Mouse (Mus musculus) CH12.LX (cell line): ENCODE data around the gene Zfhx3. TPM values are rescaled to one million over a fixed set of nuclear protein-coding genes. Genes with fewer than 3 reads are reported as not detected.

ENCODE experiments used
- DNase-seq: peaks from one replicate; pipeline ENCODE4 v3.0.0-alpha.2; 2013; ENCODE audit errors: extremely low read depth
- H3K27ac ChIP-seq: 2 replicates; pipeline ENCODE4 v1.5.1; 2012; ENCODE audit warnings: low read depth, mild to moderate bottlenecking, control low read depth, moderate library complexity; ENCODE audit not compliant: insufficient read depth
- H3K27me3 ChIP-seq: replicated peaks from 2 replicates; pipeline ENCODE3; 2012; ENCODE audit warnings: inconsistent platforms
- H3K36me3 ChIP-seq, 2 experiments: replicated peaks in 1 of 2; 2 replicates each; pipeline versions ENCODE3 to v1.6.1; 2012; ENCODE audit warnings: inconsistent platforms in 1 of 2, low read length in 1 of 2, mild to moderate bottlenecking in 1 of 2, mixed read lengths in 1 of 2, moderate library complexity in 1 of 2; ENCODE audit not compliant: control insufficient read depth in 1 of 2, insufficient read depth in 1 of 2
- H3K4me1 ChIP-seq, 2 experiments: 2 replicates each; pipeline ENCODE4 v1.6.1; 2012; ENCODE audit warnings: inconsistent platforms in 1 of 2, moderate library complexity in 1 of 2; ENCODE audit not compliant: insufficient read depth in 2 of 2, control insufficient read depth in 1 of 2
- H3K4me2 ChIP-seq: 2 replicates; pipeline ENCODE4 v1.6.1; 2012; ENCODE audit warnings: low read depth, mild to moderate bottlenecking, control low read depth; ENCODE audit not compliant: poor library complexity, insufficient read depth, severe bottlenecking
- H3K4me3 ChIP-seq, 3 experiments: fragments of 150-350 bp in 1 of 3; sonication (generic) in 1 of 3; replicated peaks in 1 of 3; 2 replicates each; pipeline versions ENCODE3 to v1.5.1; 2011 to 2012; ENCODE audit warnings: low read depth in 2 of 3, low read length in 2 of 3, mild to moderate bottlenecking in 2 of 3, moderate library complexity in 2 of 3, control low read depth in 1 of 3, improper control_type of control experiment in 1 of 3, inconsistent platforms in 1 of 3, mixed read lengths in 1 of 3; ENCODE audit not compliant: poor library complexity in 1 of 3
- H3K79me2 ChIP-seq: replicated peaks from 2 replicates; pipeline ENCODE4 v1.6.1; 2012; ENCODE audit warnings: mild to moderate bottlenecking, moderate library complexity; ENCODE audit not compliant: control insufficient read depth, poor library complexity, insufficient read depth, severe bottlenecking; ENCODE audit errors: extremely low read depth
- H3K9ac ChIP-seq: 2 replicates; pipeline ENCODE4 v1.6.1; 2012; ENCODE audit warnings: low read depth, mild to moderate bottlenecking, control low read depth, moderate library complexity; ENCODE audit not compliant: insufficient read depth
- H3K9me3 ChIP-seq: replicated peaks from 2 replicates; pipeline ENCODE3; 2012; ENCODE audit warnings: low read length, inconsistent platforms, mixed read lengths
- CHD1 ChIP-seq: IDR thresholded peaks from 2 replicates; pipeline ENCODE4 v1.6.1; 2012; ENCODE audit warnings: low read depth, low read length, improper control_type of control experiment, inconsistent platforms
- CHD2 ChIP-seq: IDR thresholded peaks from 2 replicates; pipeline ENCODE4 v1.6.1; 2011; ENCODE audit warnings: low read length, improper control_type of control experiment
- CTCF ChIP-seq, 2 experiments: IDR thresholded peaks in 1 of 2; conservative IDR thresholded peaks in 1 of 2; 2 replicates each; pipeline ENCODE4 v1.5.1; 2011 to 2012; ENCODE audit warnings: low read depth in 2 of 2, low read length in 2 of 2, improper control_type of control experiment in 1 of 2, inconsistent platforms in 1 of 2, mild to moderate bottlenecking in 1 of 2, moderate library complexity in 1 of 2
- ETS1 ChIP-seq: conservative IDR thresholded peaks from 2 replicates; pipeline ENCODE4 v1.6.1; 2012; ENCODE audit warnings: low read depth, mild to moderate bottlenecking, inconsistent platforms, low read length, improper control_type of control experiment, moderate library complexity
- JUN ChIP-seq: IDR thresholded peaks from 2 replicates; pipeline ENCODE4 v1.6.1; 2011; ENCODE audit warnings: low read depth, mild to moderate bottlenecking, low read length, improper control_type of control experiment, moderate library complexity; ENCODE audit not compliant: insufficient read depth
- KAT2A ChIP-seq: IDR thresholded peaks from 2 replicates; pipeline ENCODE4 v1.6.1; 2012; ENCODE audit warnings: low read length, improper control_type of control experiment, inconsistent platforms; ENCODE audit not compliant: insufficient replicate concordance
- MAFK ChIP-seq: IDR thresholded peaks from 2 replicates; pipeline ENCODE4 v1.6.1; 2011; ENCODE audit warnings: low read length, improper control_type of control experiment; ENCODE audit not compliant: insufficient replicate concordance
- MYC ChIP-seq: IDR thresholded peaks from 2 replicates; pipeline ENCODE4 v1.6.1; 2011; ENCODE audit warnings: low read depth, mild to moderate bottlenecking, improper control_type of control experiment, low read length
- NELFE ChIP-seq: IDR thresholded peaks from 2 replicates; pipeline ENCODE4 v1.6.1; 2011; ENCODE audit warnings: low read depth, low read length, improper control_type of control experiment
- NRF1 ChIP-seq: IDR thresholded peaks from 2 replicates; pipeline ENCODE4 v1.6.1; 2014; ENCODE audit warnings: low read depth, mild to moderate bottlenecking, inconsistent platforms, low read length, improper control_type of control experiment, moderate library complexity
- PAX5 ChIP-seq: IDR thresholded peaks from 2 replicates; pipeline ENCODE4 v1.6.1; 2012; ENCODE audit warnings: low read length, inconsistent platforms, mixed read lengths
- POLR2AphosphoS2 ChIP-seq: IDR thresholded peaks from 2 replicates; pipeline ENCODE4 v1.6.1; 2011; ENCODE audit warnings: low read depth, low read length, improper control_type of control experiment
- SMC3 ChIP-seq: IDR thresholded peaks from 2 replicates; pipeline ENCODE4 v1.6.1; 2011; ENCODE audit warnings: low read depth, low read length, improper control_type of control experiment
- TCF12 ChIP-seq: IDR thresholded peaks from 2 replicates; pipeline ENCODE4 v1.6.1; 2014; ENCODE audit warnings: low read depth, mild to moderate bottlenecking, inconsistent platforms, low read length, improper control_type of control experiment
- USF1 ChIP-seq: IDR thresholded peaks from 2 replicates; pipeline ENCODE4 v1.6.1; 2014; ENCODE audit warnings: low read depth, mild to moderate bottlenecking, inconsistent platforms, low read length, improper control_type of control experiment
- ZKSCAN1 ChIP-seq: IDR thresholded peaks from 2 replicates; pipeline ENCODE4 v1.6.1; 2012; ENCODE audit warnings: low read depth, inconsistent platforms, low read length, improper control_type of control experiment, borderline replicate concordance
- ZMIZ1 ChIP-seq: IDR thresholded peaks from 2 replicates; pipeline ENCODE4 v1.6.1; 2012; ENCODE audit warnings: low read depth, mild to moderate bottlenecking, inconsistent platforms, low read length, improper control_type of control experiment
- ZNF384 ChIP-seq: IDR thresholded peaks from 2 replicates; pipeline ENCODE4 v1.6.1; 2012; ENCODE audit warnings: low read depth, low read length, improper control_type of control experiment, inconsistent platforms
- dilution Hi-C: fragments of 300-500 bp; cut with MboI; formaldehyde crosslinking; loops from 2 replicates; pipeline ENCODE4 v1.14.3; 2020; ENCODE audit warnings: low sequenced_read_pairs; ENCODE audit not compliant: extremely low pct_unique_long_range_greater_than_20kb, extremely low pct_ligation_motif_present
- in situ Hi-C: fragments of 300-500 bp; cut with MboI; formaldehyde crosslinking; loops from 3 replicates; pipeline ENCODE4 v1.14.3; 2019; ENCODE audit warnings: low sequenced_read_pairs, low pct_ligation_motif_present, low pct_unique_long_range_greater_than_20kb, mixed read lengths
- polyA plus RNA-seq: library from polyadenylated mRNA; unstranded; fragments of >175 nt; gene quantifications from 2 replicates; pipeline ENCODE4 v1.2.1, GENCODE M21; 2012; ENCODE audit warnings: low read depth; ENCODE audit not compliant: insufficient read length
- total RNA-seq, 2 experiments: library from RNA; depleted of rRNA; stranded (reverse); fragments of 300-350 nt in 1 of 2; fragments of >200 nt in 1 of 2; gene quantifications; 2 replicates each; pipeline ENCODE4 v1.2.3; 2012 to 2014

Gene Zfhx3
- total and polyA plus RNA-seq, 3 experiments: 0.05 to 0.76 (median 0.68) TPM

DNA sequence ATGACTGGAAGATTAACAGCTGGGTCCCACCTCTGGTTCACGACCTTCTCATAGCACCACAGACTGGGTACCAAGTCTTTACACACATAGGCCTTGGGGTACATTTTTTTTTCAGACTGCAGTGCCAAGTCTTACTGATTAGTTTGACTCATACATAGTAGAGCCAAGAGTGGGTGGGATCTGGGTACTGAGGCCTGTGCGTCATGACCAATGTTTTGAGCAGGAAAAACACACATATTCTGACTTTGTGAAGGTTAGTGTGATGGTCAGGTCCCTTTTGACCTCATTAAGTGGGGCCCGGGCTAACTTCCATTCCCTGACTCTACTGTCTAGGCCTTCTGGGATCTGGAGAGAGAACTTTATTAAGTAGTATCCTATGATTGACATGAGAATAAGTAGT, 853.6 kb downstream of the Zfhx3 start:
- Histone ChIP-seq H3K4me3 (no peak overlapping the region), H3K36me3 (peaks cover 8 to 37% of the 10 kb centered on the region in 2 experiments), H3K27ac (no peak overlapping the region), H3K9me3 (peaks cover 36% of the 10 kb centered on the region), H3K4me2 (no peak overlapping the region), H3K4me1 (peaks cover 0 to 19% of the 10 kb centered on the region in 2 experiments; a peak in 3 of 4 replicates), H3K27me3 (no peaks in the 10 kb centered on the region), H3K9ac (no peak overlapping the region), H3K79me2 (no peaks in the 10 kb centered on the region)
- dilution Hi-C loops: no loop called here
- in situ Hi-C loops: no loop called here
- DNase-seq: no peak
- TF ChIP-seq ZNF384: no peak

GRCm38 (mm10) chr8:108796882-108797281, 854.4 kb downstream of the Zfhx3 start:
- H3K36me3 ChIP-seq: peaks cover 8 to 40% of the 10 kb centered on the region in 2 experiments
- no peak overlapping the region for H3K27ac ChIP-seq
- peaks cover 0 to 12% of the 10 kb centered on the region in 2 experiments; a peak in 2 of 4 replicates for H3K4me1 ChIP-seq
- no peak overlapping the region for H3K4me3 ChIP-seq
- in situ Hi-C loops: no loop called here
- no peaks in the 10 kb centered on the region for H3K79me2 ChIP-seq
- H3K9me3 ChIP-seq: peaks cover 34% of the 10 kb centered on the region
- H3K4me2 ChIP-seq: no peak overlapping the region
- no peaks in the 10 kb centered on the region for H3K27me3 ChIP-seq
- H3K9ac ChIP-seq: no peak overlapping the region
- TF ChIP-seq MAFK: no peak
- no peak for TF ChIP-seq SMC3
- TF ChIP-seq MYC: no peak
- TF ChIP-seq ZMIZ1: no peak
- no peak for TF ChIP-seq CHD2
- no peak for TF ChIP-seq NELFE
- TF ChIP-seq POLR2AphosphoS2: no peak
- TF ChIP-seq ZNF384: no peak
- no peak for TF ChIP-seq PAX5
- no peak for TF ChIP-seq CTCF (conservative IDR thresholded peaks at IDR 0.05 in 1 of 2, IDR thresholded peaks at IDR 0.05 in 1 of 2; ENCODE audit: low read depth in 2 of 2, low read length in 2 of 2)
- no peak for TF ChIP-seq ETS1
- no peak for TF ChIP-seq USF1
- no peak for TF ChIP-seq CHD1
- no peak for TF ChIP-seq JUN
- no peak for TF ChIP-seq TCF12
- no peak for TF ChIP-seq KAT2A
- TF ChIP-seq NRF1: no peak
- TF ChIP-seq ZKSCAN1: no peak
- DNase-seq: no peak
- dilution Hi-C loops: no loop called here
